Mouse (Mus musculus): Measurements from ENCODE around the gene Bap1. TPM values are rescaled to one million over a fixed set of nuclear protein-coding genes. Genes with fewer than 3 reads are reported as not detected.

Gene Bap1
- total RNA-seq (2021) = 100 to 1,000 TPM; 127 to 131 TPM

DNA sequence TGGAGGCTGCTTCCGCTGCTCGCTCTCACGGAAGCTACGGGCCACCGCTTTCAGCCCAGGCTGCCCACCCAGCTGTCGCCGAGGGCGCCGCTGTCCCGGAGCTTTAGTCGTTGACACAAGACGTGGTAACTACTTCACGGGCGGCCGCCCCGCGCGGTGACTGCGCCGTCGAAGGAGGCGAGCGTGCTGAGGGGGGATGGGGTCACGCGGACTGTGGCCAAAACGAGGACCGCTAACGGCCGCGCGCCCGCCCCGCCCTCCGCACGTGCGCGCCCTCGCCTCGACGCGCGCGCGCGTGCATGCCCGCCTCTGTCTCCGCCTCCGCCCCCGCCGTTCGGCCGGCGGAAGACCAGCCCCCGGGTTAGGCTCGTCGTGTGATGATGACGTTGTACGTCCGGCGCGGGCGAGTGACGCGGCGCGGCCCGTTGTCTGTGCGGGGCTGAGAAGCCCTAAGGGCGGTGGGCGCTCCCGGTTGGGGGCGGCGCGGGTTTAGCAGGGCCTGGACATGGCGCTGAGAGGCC, at the start of gene Bap1, which contains the start of gene Phf7:
TSS of gene Bap1 (plus strand) at position 367 of the 521 bp plus-strand sequence.
TSS of gene Phf7 (minus strand) at position 234 of the 521 bp plus-strand sequence.
- DNase-seq (ENCODE audit: extremely low spot score in 1 of 2, low spot score in 1 of 2) = peak; percentile 98 to 100

- no peak for DNase-seq (ENCODE audit: extremely low spot score in 1 of 2, low spot score in 1 of 2)
Measured at GRCm38 (mm10) chr14:31204844-31205243, 46.4 kb upstream of the Bap1 start.

DNA sequence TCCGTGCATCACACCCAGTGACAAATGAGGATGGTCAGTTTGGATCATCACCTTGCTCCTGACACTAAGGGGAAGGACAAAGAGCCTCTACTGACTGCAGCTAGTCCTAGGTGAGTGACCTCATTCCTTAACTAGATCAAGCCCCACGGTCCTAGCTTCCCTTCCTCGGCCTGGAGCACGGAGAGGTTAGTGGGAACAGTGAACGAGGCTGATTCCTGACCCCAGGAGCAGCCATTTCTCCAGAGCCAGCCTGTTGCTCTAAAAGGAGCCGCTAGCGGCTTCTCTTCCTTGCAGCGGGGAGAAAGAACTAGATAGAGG, 46.0 kb upstream of the Bap1 start:
- no peak for DNase-seq (ENCODE audit: extremely low spot score in 1 of 2, low spot score in 1 of 2)

DNA sequence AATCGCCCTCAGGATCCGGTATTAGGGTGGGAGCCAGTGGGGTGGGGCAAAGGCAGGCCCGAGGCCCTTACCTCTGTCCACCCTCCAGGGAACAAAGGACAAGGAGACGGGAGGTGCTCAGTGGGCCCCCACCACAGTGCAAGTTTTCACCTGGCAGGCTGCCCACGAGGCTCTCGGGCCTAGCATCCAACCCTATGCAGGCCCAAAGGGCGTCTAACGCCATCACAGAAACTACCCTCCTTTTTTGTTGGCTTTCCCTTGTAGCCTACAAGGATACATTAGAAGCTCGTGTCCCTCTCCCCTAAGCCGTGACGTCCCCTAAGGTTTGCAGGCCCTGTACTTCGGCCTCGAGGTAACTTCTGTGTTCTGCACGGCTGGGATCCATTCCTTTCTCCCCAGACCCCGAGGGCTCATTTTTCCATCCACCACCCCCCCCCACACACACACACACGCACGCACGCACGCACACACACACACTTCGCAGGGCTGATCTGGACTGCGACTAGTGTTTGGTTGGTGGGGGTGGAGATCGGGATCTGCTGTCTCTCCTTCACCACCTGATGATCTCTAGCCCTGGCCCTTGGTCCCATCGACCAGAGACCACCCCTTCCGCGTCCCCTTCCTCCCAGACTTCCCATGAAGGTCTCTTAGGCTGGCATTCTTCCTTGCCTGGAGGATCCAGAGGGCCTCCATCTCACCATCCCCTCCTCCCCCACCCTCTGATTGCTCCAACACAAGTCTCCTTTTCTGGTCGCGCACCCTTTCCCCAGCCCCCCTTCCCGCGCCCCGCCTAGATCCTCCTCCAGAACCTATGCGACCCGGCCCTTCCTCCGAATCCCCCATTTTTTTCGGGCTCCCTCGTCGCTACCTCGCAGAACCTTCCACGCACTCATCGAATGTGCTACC, 45.4 kb upstream of the Bap1 start:
- peak; percentile 43 to 48 for DNase-seq (ENCODE audit: extremely low spot score in 1 of 2, low spot score in 1 of 2)

DNA sequence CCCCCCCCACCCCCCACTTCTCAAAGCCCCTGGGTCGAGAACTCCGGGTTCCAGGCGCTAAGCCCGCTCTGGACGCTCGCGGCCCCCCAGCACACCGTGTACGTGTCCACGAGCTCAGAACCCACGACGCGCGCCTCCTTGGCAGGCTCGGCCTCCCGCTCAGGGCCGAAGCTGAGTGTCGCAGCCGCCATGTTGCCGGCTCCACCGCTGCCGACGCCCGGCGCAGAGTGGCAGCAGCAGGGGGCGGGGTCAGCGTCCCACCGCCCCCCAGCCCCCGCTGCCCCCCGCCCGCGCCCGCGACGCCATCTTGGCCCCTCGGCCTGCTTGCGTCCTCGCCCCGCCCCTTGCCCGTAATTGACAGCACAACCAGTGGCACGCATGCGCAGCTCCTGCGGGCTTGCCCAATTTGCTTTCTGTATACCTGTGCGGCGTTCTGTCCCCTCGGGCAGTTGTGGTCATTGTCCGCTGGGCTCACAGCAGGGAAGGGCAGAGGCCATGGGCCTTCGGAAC, 44.7 kb upstream of the Bap1 start:
- DNase-seq (ENCODE audit: extremely low spot score in 1 of 2, low spot score in 1 of 2) = peak; percentile 89 to 92

- no peak for DNase-seq (ENCODE audit: extremely low spot score in 1 of 2, low spot score in 1 of 2)
Measured at GRCm38 (mm10) chr14:31207070-31207830, 44.0 kb upstream of the Bap1 start.

DNA sequence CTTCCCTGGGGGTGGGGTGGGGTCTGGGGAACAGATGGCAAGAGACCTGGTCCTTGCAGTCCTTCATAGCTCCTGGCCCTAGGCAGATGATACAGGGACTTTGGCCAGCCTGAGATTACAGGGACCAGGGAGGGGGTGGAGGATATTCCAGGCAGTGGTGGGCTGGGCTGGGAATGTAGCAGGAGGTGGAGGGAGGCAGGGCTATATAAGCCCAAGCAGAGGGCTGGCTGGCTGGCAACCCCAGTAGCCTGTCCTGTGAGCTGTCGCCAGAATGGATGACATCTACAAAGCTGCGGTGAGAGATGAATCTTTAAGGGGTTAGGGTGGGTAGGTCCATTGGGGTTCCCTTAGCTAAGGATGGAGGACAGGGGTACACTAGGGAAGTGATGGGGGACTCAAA, 43.2 kb upstream of the Bap1 start, which contains the start of gene Tnnc1:
TSS of gene Tnnc1 (plus strand) at position 229 of the 400 bp plus-strand sequence.
- DNase-seq (ENCODE audit: extremely low spot score in 1 of 2, low spot score in 1 of 2) = no peak

DNA sequence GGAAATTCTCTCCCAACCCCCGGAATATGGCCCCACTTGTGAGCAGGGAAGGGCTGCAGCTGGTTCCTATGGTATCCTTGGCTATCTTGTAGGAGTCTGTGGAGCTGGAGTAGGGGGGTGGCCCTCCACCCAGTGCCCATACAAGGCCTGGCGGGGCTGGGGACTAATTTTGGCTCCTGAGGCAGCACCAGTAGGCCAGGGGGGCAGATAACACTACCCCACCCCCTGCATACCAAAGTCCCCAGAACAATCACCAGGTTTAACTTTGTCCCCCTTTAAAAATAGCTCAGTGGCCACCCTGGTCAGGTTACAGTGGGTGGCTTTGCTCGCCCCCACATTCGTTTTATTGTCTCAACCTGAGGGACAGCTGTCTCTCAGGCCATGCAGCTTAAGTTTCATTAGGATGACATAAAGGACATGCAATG, 42.1 kb upstream of the Bap1 start:
- no peak for DNase-seq (ENCODE audit: extremely low spot score in 1 of 2, low spot score in 1 of 2)

- no peak for DNase-seq (ENCODE audit: extremely low spot score in 1 of 2, low spot score in 1 of 2)
Measured at GRCm38 (mm10) chr14:31211854-31212253, 39.4 kb upstream of the Bap1 start.

DNA sequence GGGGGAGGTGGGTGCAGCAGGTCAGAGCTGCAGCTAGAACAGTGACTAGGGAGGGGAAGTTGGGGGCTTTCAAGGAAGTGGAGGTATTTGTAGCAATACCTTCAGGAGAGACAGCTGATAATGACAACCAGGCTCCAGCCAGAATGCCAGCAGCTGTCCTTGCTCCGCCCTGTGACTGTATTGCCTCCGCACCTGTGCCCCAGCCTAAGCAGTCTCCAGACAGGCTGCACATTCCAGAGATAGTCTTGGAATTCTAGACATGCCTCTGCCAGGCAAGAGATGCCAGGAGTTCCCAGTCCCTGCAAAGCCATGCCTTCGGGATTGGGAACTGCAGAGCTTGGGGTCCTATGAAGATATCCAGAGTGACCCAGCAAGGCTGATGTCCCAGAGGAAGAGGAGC, 38.8 kb upstream of the Bap1 start:
- no peak for DNase-seq (ENCODE audit: extremely low spot score in 1 of 2, low spot score in 1 of 2)

- DNase-seq (ENCODE audit: extremely low spot score in 1 of 2, low spot score in 1 of 2) = no peak
Measured at GRCm38 (mm10) chr14:31213868-31214267, 37.4 kb upstream of the Bap1 start.

GRCm38 (mm10) chr14:31214684-31215083, 36.6 kb upstream of the Bap1 start:
- no peak for DNase-seq (ENCODE audit: extremely low spot score in 1 of 2, low spot score in 1 of 2)

- peak; percentile 31 to 60 for DNase-seq (ENCODE audit: extremely low spot score in 1 of 2, low spot score in 1 of 2)
Measured at GRCm38 (mm10) chr14:31215157-31216002, 35.9 kb upstream of the Bap1 start.

- DNase-seq (ENCODE audit: extremely low spot score in 1 of 2, low spot score in 1 of 2) = no peak
Measured at GRCm38 (mm10) chr14:31216846-31217245, 34.4 kb upstream of the Bap1 start, which contains the start of gene Nisch. TSS of gene Nisch (minus strand) at chr14:31216946.

- DNase-seq (ENCODE audit: extremely low spot score in 1 of 2, low spot score in 1 of 2) = no peak
Measured at GRCm38 (mm10) chr14:31217666-31218065, 33.6 kb upstream of the Bap1 start, which contains the start of gene Sema3g. TSS of gene Sema3g (plus strand) at chr14:31217860.

DNA sequence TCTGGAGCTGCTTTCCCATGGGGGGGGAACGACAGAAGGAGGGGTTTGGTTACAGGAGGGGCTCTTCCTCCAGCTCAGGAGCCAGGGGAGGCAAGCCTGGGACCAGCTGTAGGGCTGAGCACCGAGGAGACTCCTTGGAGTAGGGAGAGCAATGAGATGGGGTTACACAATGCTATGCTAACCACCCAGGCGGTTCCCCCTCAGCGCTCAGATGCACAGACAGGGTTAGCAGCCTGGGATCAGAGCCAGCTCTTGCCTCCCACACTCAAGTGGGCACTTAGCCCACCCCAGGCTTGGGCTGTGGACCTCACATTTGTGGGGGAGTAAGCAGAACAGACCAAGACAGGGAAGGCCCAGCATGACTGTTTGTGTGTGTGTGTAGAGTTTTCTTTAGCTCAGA, 24.3 kb upstream of the Bap1 start:
- DNase-seq (ENCODE audit: extremely low spot score in 1 of 2, low spot score in 1 of 2) = no peak

DNA sequence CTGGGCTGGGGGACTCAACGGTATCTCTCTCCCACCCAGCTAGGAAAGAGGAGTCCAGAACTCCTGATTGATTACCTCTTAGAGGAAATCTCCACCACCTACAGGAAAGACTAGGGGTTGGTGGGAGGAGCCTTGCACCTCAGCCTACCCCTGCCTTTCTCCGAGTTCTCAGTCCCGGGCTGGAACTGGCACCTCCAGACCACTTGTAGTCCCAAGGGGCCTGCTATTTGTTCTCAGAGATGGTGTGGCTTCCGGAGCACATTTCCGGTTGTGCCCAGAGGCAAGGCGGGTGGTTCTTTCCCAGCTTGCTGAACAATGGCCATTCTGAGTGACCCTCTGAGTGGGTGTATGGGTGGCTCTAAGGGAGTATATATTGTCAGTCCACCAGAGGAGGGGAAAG, 23.0 kb upstream of the Bap1 start:
- DNase-seq (ENCODE audit: extremely low spot score in 1 of 2, low spot score in 1 of 2) = no peak

DNA sequence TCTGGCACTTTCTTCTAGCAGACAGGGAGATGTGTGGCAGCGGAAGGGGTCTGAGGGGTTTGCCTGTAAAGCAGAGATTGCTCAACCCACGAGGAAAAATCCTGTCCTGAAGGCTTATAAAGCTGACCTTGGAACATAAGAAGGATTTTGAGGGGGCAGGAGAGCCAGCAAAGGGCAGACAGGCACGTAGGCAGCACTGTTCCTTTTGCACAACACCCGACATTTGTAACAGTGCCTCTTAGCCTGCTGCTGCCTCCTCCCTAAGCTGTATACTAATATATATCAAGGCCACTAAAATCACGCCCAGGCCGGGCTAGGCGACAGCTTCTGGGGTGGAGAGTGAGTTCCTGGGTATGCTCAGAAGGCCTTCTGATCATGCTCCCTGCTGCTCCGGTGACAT, 20.8 kb upstream of the Bap1 start:
- no peak for DNase-seq (ENCODE audit: extremely low spot score in 1 of 2, low spot score in 1 of 2)

- no peak for DNase-seq (ENCODE audit: extremely low spot score in 1 of 2, low spot score in 1 of 2)
Measured at GRCm38 (mm10) chr14:31232404-31233069, 18.7 kb upstream of the Bap1 start.

Data from layer of hippocampus, postnatal 25 days (tissue).